Mouse (Mus musculus): ENCODE data around the gene Tubb4b. TPM values are rescaled to one million over a fixed set of nuclear protein-coding genes. Genes with fewer than 3 reads are reported as not detected.

The Tubb4b gene
- total and polyA plus RNA-seq, 2 experiments, result 80.5 to 254 TPM

DNA sequence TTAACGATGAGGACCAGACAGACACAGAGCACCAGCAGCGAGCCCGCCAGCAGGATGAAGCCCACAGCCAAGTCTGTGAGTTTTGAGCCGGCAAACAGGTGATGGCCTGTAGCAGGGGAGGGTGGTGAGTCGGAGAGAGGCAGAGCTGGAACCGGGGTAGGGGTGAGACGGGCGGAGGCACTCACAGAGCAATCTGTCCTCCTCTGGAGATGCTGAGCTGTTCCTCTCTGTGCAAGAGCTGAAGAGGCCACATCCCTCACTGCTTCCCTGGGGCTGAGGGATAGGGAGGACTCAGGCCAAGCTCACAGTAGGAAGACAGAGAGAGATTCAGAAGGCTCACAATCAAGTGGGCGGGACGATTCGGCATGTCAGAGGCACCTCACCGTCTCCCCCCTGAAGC is 6.5 kb upstream of the Tubb4b start:
- no peaks in the 10 kb centered on the region for H3K4me1 ChIP-seq (ENCODE audit: control insufficient read depth, insufficient read depth, low read length)
- H3K27me3 ChIP-seq (ENCODE audit: control insufficient read depth, insufficient read depth, low read length), result no peaks in the 10 kb centered on the region
- H3K36me3 ChIP-seq (ENCODE audit: control insufficient read depth, insufficient read depth, low read length), result no peaks in the 10 kb centered on the region
- no peaks in the 10 kb centered on the region for H3K79me2 ChIP-seq (ENCODE audit: control insufficient read depth, insufficient read depth, low read length)
- H3K27ac ChIP-seq (replicated peaks; ENCODE audit: insufficient read depth, low read depth, low read length), result no peak overlapping the region
- no peak for TF ChIP-seq POLR2A (IDR thresholded peaks at IDR 0.05; ENCODE audit: extremely low read depth, insufficient read depth, low read length)
- no peak for TF ChIP-seq CTCF (IDR thresholded peaks at IDR 0.05; ENCODE audit: low read depth, low read length)
- no peak overlapping the region for H3K4me3 ChIP-seq (ENCODE audit: insufficient read depth, low read depth, low read length)
- no peak overlapping the region for H3K9ac ChIP-seq (ENCODE audit: low read depth, low read length)
- DNase-seq (ENCODE audit: extremely low read depth, low read depth, low spot score), result no peak
- WGBS, result 69% methylated on average over 12 of the region's 12 CpGs

GRCm38 (mm10) chr2:25230581-25230980 is 6.1 kb upstream of the Tubb4b start:
- 93% methylated on average over 7 of the region's 7 CpGs for WGBS
- Histone ChIP-seq H3K27me3 (ENCODE audit: control insufficient read depth, insufficient read depth, low read length) (no peaks in the 10 kb centered on the region), H3K79me2 (ENCODE audit: control insufficient read depth, insufficient read depth, low read length) (no peaks in the 10 kb centered on the region), H3K4me3 (ENCODE audit: insufficient read depth, low read depth, low read length) (no peak overlapping the region), H3K36me3 (ENCODE audit: control insufficient read depth, insufficient read depth, low read length) (no peaks in the 10 kb centered on the region), H3K27ac (replicated peaks; ENCODE audit: insufficient read depth, low read depth, low read length) (no peak overlapping the region), H3K9ac (ENCODE audit: low read depth, low read length) (no peak overlapping the region), H3K4me1 (ENCODE audit: control insufficient read depth, insufficient read depth, low read length) (no peaks in the 10 kb centered on the region)
- DNase-seq (ENCODE audit: extremely low read depth, low read depth, low spot score), result no peak
- TF ChIP-seq POLR2A (IDR thresholded peaks at IDR 0.05; ENCODE audit: extremely low read depth, insufficient read depth, low read length) (no peak), CTCF (IDR thresholded peaks at IDR 0.05; ENCODE audit: low read depth, low read length) (no peak)

GRCm38 (mm10) chr2:25229582-25229981 is 5.1 kb upstream of the Tubb4b start:
- no peaks in the 10 kb centered on the region for H3K4me1 ChIP-seq (ENCODE audit: control insufficient read depth, insufficient read depth, low read length)
- DNase-seq (ENCODE audit: extremely low read depth, low read depth, low spot score), result no peak
- no peaks in the 10 kb centered on the region for H3K79me2 ChIP-seq (ENCODE audit: control insufficient read depth, insufficient read depth, low read length)
- 90% methylated on average over 5 of the region's 5 CpGs for WGBS
- H3K36me3 ChIP-seq (ENCODE audit: control insufficient read depth, insufficient read depth, low read length), result no peaks in the 10 kb centered on the region
- H3K27me3 ChIP-seq (ENCODE audit: control insufficient read depth, insufficient read depth, low read length), result no peaks in the 10 kb centered on the region
- TF ChIP-seq POLR2A (IDR thresholded peaks at IDR 0.05; ENCODE audit: extremely low read depth, insufficient read depth, low read length) (no peak), CTCF (IDR thresholded peaks at IDR 0.05; ENCODE audit: low read depth, low read length) (no peak)
- H3K4me3 ChIP-seq (ENCODE audit: insufficient read depth, low read depth, low read length), result no peak overlapping the region
- H3K27ac ChIP-seq (replicated peaks; ENCODE audit: insufficient read depth, low read depth, low read length), result no peak overlapping the region
- H3K9ac ChIP-seq (ENCODE audit: low read depth, low read length), result no peak overlapping the region

DNA sequence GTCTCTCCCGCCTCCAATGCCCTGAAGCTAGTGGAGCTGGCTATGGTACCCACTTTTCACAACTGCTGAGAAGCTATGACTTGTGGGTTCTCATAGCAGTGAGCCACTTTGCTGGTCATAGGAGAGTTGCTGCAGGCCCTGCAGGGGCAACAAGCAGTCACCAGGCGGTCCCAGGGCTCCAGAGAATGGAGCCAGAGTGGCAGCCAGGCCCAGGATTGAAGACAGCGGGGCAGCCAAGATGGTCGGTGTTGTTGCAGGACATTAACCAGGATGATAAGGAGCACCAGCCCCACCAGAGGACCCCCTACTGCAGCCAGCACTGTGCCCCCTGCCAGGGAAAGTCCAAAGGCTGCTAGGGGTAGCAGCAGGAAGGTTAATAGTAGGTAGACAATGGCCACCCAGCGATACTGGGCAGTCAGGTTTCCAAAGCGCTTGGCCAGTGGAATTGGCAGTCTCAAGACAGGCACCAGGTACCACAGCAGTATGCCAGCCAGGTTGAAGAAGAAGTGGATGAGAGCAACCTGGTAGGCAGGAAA is 4.6 kb upstream of the Tubb4b start:
- no peaks in the 10 kb centered on the region for H3K36me3 ChIP-seq (ENCODE audit: control insufficient read depth, insufficient read depth, low read length)
- no peaks in the 10 kb centered on the region for H3K79me2 ChIP-seq (ENCODE audit: control insufficient read depth, insufficient read depth, low read length)
- no peak overlapping the region for H3K27ac ChIP-seq (replicated peaks; ENCODE audit: insufficient read depth, low read depth, low read length)
- no peak for DNase-seq (ENCODE audit: extremely low read depth, low read depth, low spot score)
- no peak overlapping the region for H3K4me3 ChIP-seq (ENCODE audit: insufficient read depth, low read depth, low read length)
- 74% methylated on average over 6 of the region's 6 CpGs for WGBS
- H3K27me3 ChIP-seq (ENCODE audit: control insufficient read depth, insufficient read depth, low read length), result no peaks in the 10 kb centered on the region
- TF ChIP-seq POLR2A (IDR thresholded peaks at IDR 0.05; ENCODE audit: extremely low read depth, insufficient read depth, low read length) (no peak), CTCF (IDR thresholded peaks at IDR 0.05; ENCODE audit: low read depth, low read length) (no peak)
- H3K4me1 ChIP-seq (ENCODE audit: control insufficient read depth, insufficient read depth, low read length), result no peaks in the 10 kb centered on the region
- H3K9ac ChIP-seq (ENCODE audit: low read depth, low read length), result no peak overlapping the region

DNA sequence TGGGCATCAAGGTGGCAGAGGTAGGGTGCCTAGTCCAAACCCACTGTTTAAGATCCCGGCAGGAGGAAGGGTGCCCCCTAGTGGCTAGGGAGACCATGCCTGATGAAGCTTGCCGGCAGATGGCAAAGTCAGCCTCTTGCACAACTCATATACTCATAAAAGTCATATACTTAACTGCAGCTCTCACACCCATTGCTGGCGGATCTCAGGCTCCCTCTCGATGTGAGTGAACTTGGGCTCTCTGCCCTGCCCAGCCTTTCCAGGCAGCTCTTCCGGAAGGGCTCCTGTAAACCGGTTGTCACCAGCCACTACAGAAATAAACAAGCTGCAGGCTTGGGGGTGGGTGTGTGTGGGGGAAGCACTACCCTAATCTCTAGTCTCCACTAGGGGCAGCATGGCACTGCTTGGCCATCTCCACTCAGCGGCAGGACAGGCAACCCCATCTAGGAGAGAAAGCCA is 4.0 kb upstream of the Tubb4b start:
- no peak overlapping the region; the same call in 1 of the 2 replicates for H3K4me3 ChIP-seq (ENCODE audit: insufficient read depth, low read depth, low read length)
- DNase-seq (ENCODE audit: extremely low read depth, low read depth, low spot score), result peak; percentile 77
- H3K36me3 ChIP-seq (ENCODE audit: control insufficient read depth, insufficient read depth, low read length), result no peaks in the 10 kb centered on the region
- H3K79me2 ChIP-seq (ENCODE audit: control insufficient read depth, insufficient read depth, low read length), result no peaks in the 10 kb centered on the region; the same call in 1 of the 2 replicates
- no peak overlapping the region for H3K9ac ChIP-seq (ENCODE audit: low read depth, low read length)
- H3K27me3 ChIP-seq (ENCODE audit: control insufficient read depth, insufficient read depth, low read length), result no peaks in the 10 kb centered on the region
- no peak overlapping the region for H3K27ac ChIP-seq (replicated peaks; ENCODE audit: insufficient read depth, low read depth, low read length)
- no peaks in the 10 kb centered on the region for H3K4me1 ChIP-seq (ENCODE audit: control insufficient read depth, insufficient read depth, low read length)
- 0% methylated on average over 7 of the region's 7 CpGs for WGBS
- TF ChIP-seq CTCF (IDR thresholded peaks at IDR 0.05; ENCODE audit: low read depth, low read length), result peak; percentile 99
- no peak for TF ChIP-seq POLR2A (IDR thresholded peaks at IDR 0.05; ENCODE audit: extremely low read depth, insufficient read depth, low read length)

GRCm38 (mm10) chr2:25227406-25227805 is 2.9 kb upstream of the Tubb4b start:
- DNase-seq (ENCODE audit: extremely low read depth, low read depth, low spot score), result no peak
- WGBS, result 95% methylated on average over 4 of the region's 4 CpGs
- Histone ChIP-seq H3K36me3 (ENCODE audit: control insufficient read depth, insufficient read depth, low read length) (no peaks in the 10 kb centered on the region; the same call in 1 of the 2 replicates), H3K4me1 (ENCODE audit: control insufficient read depth, insufficient read depth, low read length) (no peaks in the 10 kb centered on the region), H3K4me3 (ENCODE audit: insufficient read depth, low read depth, low read length) (no peak overlapping the region), H3K27me3 (ENCODE audit: control insufficient read depth, insufficient read depth, low read length) (no peaks in the 10 kb centered on the region), H3K79me2 (ENCODE audit: control insufficient read depth, insufficient read depth, low read length) (no peaks in the 10 kb centered on the region; the same call in 1 of the 2 replicates), H3K27ac (replicated peaks; ENCODE audit: insufficient read depth, low read depth, low read length) (no peak overlapping the region), H3K9ac (ENCODE audit: low read depth, low read length) (no peak overlapping the region)
- no peak for TF ChIP-seq POLR2A (IDR thresholded peaks at IDR 0.05; ENCODE audit: extremely low read depth, insufficient read depth, low read length)
- TF ChIP-seq CTCF (IDR thresholded peaks at IDR 0.05; ENCODE audit: low read depth, low read length), result no peak

Measured in liver, adult 2 months (tissue).